Mouse (Mus musculus) layer of hippocampus, adult 11-12 months (tissue): ENCODE results near the gene Megf11.
A peak's percentile ranks its signal among the peaks of the same experiment; 100 is the strongest.
"Not testable (repeated sequence)": the region's sequence is repeated elsewhere in the genome, so short reads cannot be mapped to it uniquely, and the experiment has no call there.

Experiments
- DNase-seq: peaks from one replicate; pipeline ENCODE4 v3.0.0; 2022; ENCODE audit warnings: low spot score

Megf11 gene

GRCm38 (mm10) chr9:64700451-64701311 is 315.3 kb downstream of the Megf11 start:
- no peak for DNase-seq

- DNase-seq = peak; percentile 62
Observed at GRCm38 (mm10) chr9:64701651-64702050, 316.2 kb downstream of the Megf11 start.

GRCm38 (mm10) chr9:64702391-64702790 is 317.0 kb downstream of the Megf11 start:
- no peak for DNase-seq

GRCm38 (mm10) chr9:64702937-64703336 is 317.5 kb downstream of the Megf11 start:
- DNase-seq = peak; percentile 44

- no peak for DNase-seq
Observed at GRCm38 (mm10) chr9:64703420-64703965, 318.1 kb downstream of the Megf11 start.

GRCm38 (mm10) chr9:64704073-64704840 is 318.8 kb downstream of the Megf11 start:
- no peak for DNase-seq

GRCm38 (mm10) chr9:64710291-64710690 is 324.9 kb downstream of the Megf11 start:
- not testable (repeated sequence) for DNase-seq

- DNase-seq = no peak
Observed at GRCm38 (mm10) chr9:64719526-64720163, 334.2 kb downstream of the Megf11 start.

GRCm38 (mm10) chr9:64726454-64726853 is 341.0 kb downstream of the Megf11 start:
- no peak for DNase-seq

- no peak for DNase-seq
Observed at GRCm38 (mm10) chr9:64731029-64731560, 345.7 kb downstream of the Megf11 start.

GRCm38 (mm10) chr9:64734166-64734565 is 348.7 kb downstream of the Megf11 start:
- no peak for DNase-seq

GRCm38 (mm10) chr9:64734992-64735391 is 349.6 kb downstream of the Megf11 start:
- not testable (repeated sequence) for DNase-seq

- DNase-seq = no peak
Observed at GRCm38 (mm10) chr9:64736076-64736638, 350.7 kb downstream of the Megf11 start.

- DNase-seq = peak; percentile 53
Observed at GRCm38 (mm10) chr9:64736639-64737405, 351.4 kb downstream of the Megf11 start.

- peak; percentile 96 for DNase-seq
Observed at GRCm38 (mm10) chr9:64737406-64738201, 352.2 kb downstream of the Megf11 start, which contains the start of gene Rab11a. Gene Rab11a (minus strand): TSS chr9:64737758.

- DNase-seq = no peak
Observed at GRCm38 (mm10) chr9:64739001-64739400, 353.6 kb downstream of the Megf11 start.

GRCm38 (mm10) chr9:64742453-64742852 is 357.0 kb downstream of the Megf11 start:
- no peak for DNase-seq

- no peak for DNase-seq
Observed at GRCm38 (mm10) chr9:64747735-64748134, 362.3 kb downstream of the Megf11 start.

- DNase-seq = no peak
Observed at GRCm38 (mm10) chr9:64749314-64749713, 363.9 kb downstream of the Megf11 start.

GRCm38 (mm10) chr9:64752575-64752974 is 367.1 kb downstream of the Megf11 start:
- DNase-seq = no peak
